Mouse (Mus musculus) heart, adult 2 months (tissue): ENCODE data around the gene Rnf207.

Experiments
- CTCF ChIP-seq: fragments of 200-600 bp; IDR thresholded peaks from 2 replicates; pipeline ENCODE4 v1.8.1; 2022; ENCODE audit warnings: antibody characterized with exemption, mild to moderate bottlenecking, moderate library complexity
- EP300 ChIP-seq: fragments of 200-500 bp; IDR thresholded peaks from 2 replicates; pipeline ENCODE4 v1.6.1; 2011; ENCODE audit warnings: low read depth, low read length, control low read depth; ENCODE audit not compliant: insufficient read depth
- POLR2A ChIP-seq: fragments of 200-500 bp; IDR thresholded peaks from 2 replicates; pipeline ENCODE4 v1.6.1; 2011; ENCODE audit warnings: mild to moderate bottlenecking, low read depth, low read length, control low read depth; ENCODE audit not compliant: insufficient read depth

DNA sequence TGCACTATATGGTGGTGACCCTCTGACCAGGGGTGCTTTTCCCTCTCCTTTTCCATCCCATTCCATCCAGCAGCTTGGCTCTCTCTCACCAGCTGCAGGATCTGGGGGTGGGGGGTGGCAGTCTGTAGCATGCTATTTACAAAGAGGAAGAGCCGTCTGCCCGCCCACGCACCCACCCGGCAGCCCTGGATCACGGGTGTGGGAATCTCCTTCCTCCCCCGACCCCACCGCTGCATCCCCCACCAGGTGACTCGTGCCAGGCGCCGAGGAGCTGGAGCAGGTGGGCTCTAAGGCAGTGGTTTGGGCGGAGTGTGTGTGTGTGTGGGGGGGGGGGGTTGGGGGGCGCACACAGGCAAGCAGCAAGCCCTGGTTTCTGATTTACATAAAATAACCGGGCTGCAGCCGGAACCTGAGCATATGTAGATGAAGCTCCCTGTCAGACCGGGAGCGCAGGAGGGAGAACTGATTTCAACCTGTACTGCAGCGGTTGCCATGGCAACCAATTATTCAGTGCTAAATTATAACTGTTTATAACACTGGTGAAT lies 31.1 kb upstream of the Rnf207 start:
- TF ChIP-seq CTCF = no peak
- TF ChIP-seq POLR2A = no peak
- TF ChIP-seq EP300 = no peak
